Mouse (Mus musculus) erythroid progenitor cell, adult 5-6 weeks (primary cell): ENCODE data around the gene Casq2. TPM values are rescaled to one million over a fixed set of nuclear protein-coding genes. Genes with fewer than 3 reads are reported as not detected.

Experiments
- ATAC-seq: replicated peaks from 2 replicates; pipeline ENCODE4 v1.8.0; 2016; ENCODE audit warnings: moderate number of reproducible peaks, mild to moderate bottlenecking, moderate TSS enrichment, inconsistent platforms; ENCODE audit not compliant: poor library complexity, low FRiP score, severe bottlenecking
- total RNA-seq, 2 experiments: library from RNA; stranded (forward) in 1 of 2; stranded (reverse) in 1 of 2; fragments of 150-400 nt in 1 of 2; fragments of 186-747, 209-891 nt in 1 of 2; gene quantifications; 2 replicates each; pipeline versions ENCODE4 v1.2.3 to v1.2.4; 2015 to 2017; ENCODE audit warnings: low replicate concordance in 2 of 2

Gene Casq2
- total RNA-seq, 2 experiments from 2014 or later = not detected

DNA sequence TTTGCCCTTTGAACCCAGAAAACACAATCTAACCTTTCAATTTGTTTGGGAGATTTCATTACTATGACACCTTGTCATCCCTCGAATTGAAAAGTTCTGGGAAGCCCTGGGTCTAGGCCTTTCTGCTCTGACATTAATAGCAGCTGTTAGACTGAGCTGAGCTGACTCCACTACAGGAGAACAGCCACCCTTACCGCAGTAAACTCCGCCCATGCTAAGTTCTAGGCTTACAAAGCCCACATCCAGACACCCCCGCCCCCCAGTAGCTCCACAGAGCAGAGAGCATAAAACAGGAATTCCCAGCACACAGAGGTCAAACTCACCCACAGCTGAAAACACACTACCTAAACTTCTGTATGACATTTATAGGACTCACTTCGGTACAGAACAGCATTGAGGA lies 98.5 kb downstream of the Casq2 start:
- ATAC-seq = no peak

- no peak for ATAC-seq
Measured at GRCm38 (mm10) chr3:102187401-102187800, 101.2 kb downstream of the Casq2 start.

GRCm38 (mm10) chr3:102188972-102189371 lies 102.8 kb downstream of the Casq2 start:
- ATAC-seq = no peak

DNA sequence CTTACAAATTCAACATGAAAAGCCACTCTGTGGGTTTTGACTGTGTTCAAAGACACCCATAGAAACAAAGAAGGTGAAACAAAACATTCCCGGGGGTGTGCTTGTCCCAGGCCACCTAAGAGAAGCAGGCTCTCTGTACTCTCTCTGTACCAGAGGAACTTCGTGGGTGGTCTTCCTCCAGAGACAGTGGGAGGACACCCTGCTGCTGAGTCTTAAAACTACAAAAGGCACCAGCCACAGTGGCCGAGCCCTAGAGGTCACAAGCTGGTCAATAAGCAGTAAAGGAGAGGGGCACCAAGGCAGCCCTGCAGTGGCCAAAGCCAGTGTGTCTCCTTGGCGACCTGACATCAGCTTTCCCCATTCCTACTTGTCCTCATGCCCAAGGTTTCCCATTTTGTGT lies 103.8 kb downstream of the Casq2 start:
- ATAC-seq = no peak

DNA sequence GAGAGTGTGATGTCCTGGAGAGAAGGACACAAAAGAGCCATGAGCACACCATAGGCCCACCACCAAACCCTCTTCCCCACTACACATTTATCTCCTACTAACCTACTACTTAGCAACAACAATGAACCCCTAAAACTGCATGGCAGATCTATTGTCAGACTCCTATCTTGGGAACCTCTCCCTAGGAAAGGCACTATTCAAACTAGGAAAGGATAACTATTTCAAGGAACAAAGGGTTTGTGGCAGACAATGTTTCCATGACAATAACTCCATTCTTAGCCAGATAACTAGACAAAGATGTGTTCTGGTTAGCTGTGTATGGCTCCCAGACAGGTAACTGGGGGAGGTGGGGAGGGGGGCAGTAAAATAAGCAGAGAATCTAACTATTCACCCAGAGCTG lies 104.4 kb downstream of the Casq2 start:
- no peak for ATAC-seq

DNA sequence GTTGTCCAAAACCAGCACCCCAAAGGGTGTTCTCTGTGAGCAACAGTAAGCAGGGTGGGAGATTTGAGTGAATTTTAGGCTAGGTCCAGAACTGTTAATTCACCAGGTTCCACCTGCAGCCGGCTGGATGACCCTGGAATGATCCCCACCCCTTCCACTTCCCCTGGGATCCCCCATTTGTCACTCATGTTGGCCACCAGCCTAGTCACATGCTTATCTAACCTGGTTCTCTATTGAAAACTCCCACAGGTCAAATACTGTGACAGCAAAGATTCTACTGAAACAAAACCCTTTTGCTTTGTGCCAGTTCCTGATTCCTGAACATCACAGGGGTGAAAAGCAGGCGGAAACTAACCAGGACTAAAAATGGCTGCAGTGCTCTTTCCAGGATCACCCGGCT lies 105.4 kb downstream of the Casq2 start:
- no peak for ATAC-seq

DNA sequence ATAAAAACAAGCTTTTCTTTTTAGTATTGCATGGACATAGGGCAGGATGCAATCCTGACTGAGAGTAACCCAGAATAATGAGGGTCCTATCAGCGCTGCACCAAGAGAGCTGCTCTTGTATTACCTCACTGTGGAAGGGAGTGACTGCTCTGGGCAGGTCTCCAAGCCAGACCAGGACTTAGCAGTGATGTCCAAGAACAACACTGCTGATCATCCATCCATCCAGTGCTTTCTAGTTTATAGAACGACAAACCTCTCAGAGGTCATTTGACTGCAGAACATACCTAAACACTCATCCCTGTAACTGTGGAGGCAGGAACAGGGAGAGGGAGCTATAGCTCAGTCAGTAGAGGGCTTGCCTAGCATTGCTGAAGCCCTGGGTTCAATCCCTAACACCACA lies 106.4 kb downstream of the Casq2 start:
- no peak for ATAC-seq

- no peak for ATAC-seq
Measured at GRCm38 (mm10) chr3:102193488-102194290, 107.5 kb downstream of the Casq2 start.

GRCm38 (mm10) chr3:102194291-102195051 lies 108.3 kb downstream of the Casq2 start:
- ATAC-seq = no peak

- no peak for ATAC-seq
Measured at GRCm38 (mm10) chr3:102195762-102196161, 109.5 kb downstream of the Casq2 start.

Other genes starting within 250 kb of the Casq2 start
- not detected in 2 replicates for gene Mab21l3, start 237.5 kb upstream of the Casq2 start, total RNA-seq (2015; ENCODE audit: low replicate concordance)
- not detected in 2 replicates for gene Mab21l3, start 237.5 kb upstream of the Casq2 start, total RNA-seq (2017; ENCODE audit: low replicate concordance)
- 2.9 and 5.0 TPM in 2 replicates for gene Slc22a15, start 162.0 kb upstream of the Casq2 start, total RNA-seq (2015; ENCODE audit: low replicate concordance)
- 0.61 and 1.0 TPM in 2 replicates for gene Slc22a15, start 162.0 kb upstream of the Casq2 start, total RNA-seq (2017; ENCODE audit: low replicate concordance)
- gene Nhlh2, start 76.3 kb upstream of the Casq2 start, total RNA-seq (2015; ENCODE audit: low replicate concordance) = not detected in 2 replicates
- gene Nhlh2, start 76.3 kb upstream of the Casq2 start, total RNA-seq (2017; ENCODE audit: low replicate concordance) = not detected in 2 replicates
- gene Vangl1, start 118.3 kb downstream of the Casq2 start, total RNA-seq (2015; ENCODE audit: low replicate concordance) = 31.0 and 61.6 TPM in 2 replicates
- 52.2 and 109 TPM in 2 replicates for gene Vangl1, start 118.3 kb downstream of the Casq2 start, total RNA-seq (2017; ENCODE audit: low replicate concordance)